Mouse (Mus musculus): ENCODE results near the gene Ush2a.

Ush2a gene

DNA sequence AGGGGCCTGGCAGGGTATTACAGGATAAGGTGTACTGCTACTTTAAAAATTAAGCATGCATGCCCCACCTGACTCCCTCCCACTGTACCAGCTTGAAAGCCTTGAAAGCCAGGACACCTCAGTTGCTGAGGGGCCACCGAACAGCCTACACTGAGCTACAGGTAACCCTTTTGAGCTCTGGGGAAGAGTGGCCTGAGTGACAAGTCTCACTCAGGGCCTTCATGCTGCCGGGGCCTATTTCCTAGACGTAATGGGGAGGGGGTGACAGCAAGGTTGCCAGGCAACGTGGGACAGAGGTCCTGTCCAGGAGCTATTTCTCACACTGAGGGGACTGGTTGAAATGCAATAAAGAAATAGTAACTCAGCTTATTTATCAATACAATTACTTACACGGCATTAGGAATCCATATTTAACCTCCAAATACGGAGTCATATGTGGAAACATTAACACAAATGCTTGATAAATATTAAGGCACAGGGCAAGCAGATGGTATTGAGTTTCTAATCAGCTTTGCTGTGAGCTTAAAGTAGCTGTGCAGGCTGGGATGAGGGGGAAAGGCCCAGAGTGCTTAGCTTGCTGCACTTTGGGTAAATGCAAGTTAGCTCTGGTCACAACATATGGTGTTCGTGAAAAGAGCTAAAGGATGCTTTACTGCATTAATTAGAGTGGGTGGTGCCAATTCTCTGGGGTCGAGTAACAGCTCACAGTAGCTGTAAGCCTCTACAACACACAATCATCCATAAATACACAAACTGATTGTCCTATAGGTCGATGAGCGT, at the start of gene Ush2a:
Gene Ush2a, plus strand, starts transcription at position 121 of the 780 bp plus-strand sequence.
- no peak for DNase-seq (ENCODE audit: low spot score in 2 of 2)

DNA sequence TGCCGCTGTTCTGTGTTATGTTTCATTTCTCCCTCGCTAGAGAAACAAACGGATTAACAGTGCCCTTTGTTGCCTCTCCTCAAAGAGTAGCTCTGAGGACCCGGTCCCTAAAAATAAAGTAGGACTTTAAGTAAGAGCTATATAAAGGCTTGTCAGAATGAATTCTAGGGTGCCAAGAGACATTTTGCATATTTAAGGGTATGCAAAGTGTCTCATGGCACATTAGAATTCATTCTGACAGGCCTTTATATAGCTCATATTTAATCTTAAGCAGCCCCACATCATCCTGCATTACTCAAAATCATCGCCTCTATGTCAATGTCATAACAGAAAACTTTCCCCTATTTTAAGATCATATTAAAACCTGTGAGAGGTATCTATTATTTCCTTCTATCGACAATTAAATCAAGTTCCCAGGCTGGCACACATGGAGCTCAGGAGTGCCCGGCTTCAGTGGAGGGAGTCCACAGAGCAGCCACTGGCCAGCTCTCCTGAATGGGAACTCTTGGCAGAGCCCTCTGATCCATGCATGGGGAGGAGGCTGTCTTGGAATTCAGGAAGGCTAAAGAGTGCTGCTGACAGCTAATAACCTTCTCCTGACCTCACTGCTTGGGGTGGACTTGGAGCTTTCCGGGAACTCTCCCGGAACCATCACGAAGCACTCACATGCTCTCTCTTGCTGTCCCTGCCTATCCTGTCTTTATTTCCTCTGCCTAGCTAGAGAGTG, 46.8 kb upstream of the Ush2a start:
- DNase-seq (ENCODE audit: low spot score in 2 of 2) = no peak

DNA sequence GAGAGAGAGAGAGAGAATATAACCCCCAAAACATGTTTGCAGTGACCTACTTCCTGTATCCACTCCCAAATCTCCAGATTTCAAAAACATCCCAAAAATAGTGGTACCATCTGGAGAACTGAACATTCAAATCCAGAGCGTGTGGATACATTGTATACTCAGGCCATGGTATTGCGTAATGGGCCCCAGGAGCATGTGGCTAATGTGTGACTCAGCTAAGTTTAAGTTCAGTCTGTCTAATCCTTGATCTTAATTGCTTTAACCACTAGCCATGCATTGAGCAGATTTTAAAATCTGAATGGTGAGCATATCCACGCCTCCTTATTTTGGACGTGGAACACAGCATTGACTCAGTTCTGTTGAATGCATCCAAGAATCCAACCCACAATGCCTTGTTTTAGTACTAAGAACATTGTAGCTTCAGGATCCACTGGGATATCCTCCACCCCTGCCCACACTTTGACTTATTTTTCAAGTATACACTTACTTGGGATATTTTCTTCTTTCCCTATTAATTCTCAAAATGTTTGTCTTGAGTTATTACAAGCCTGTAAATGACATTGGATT, 40.5 kb upstream of the Ush2a start:
- DNase-seq (ENCODE audit: low spot score in 2 of 2) = no peak

DNA sequence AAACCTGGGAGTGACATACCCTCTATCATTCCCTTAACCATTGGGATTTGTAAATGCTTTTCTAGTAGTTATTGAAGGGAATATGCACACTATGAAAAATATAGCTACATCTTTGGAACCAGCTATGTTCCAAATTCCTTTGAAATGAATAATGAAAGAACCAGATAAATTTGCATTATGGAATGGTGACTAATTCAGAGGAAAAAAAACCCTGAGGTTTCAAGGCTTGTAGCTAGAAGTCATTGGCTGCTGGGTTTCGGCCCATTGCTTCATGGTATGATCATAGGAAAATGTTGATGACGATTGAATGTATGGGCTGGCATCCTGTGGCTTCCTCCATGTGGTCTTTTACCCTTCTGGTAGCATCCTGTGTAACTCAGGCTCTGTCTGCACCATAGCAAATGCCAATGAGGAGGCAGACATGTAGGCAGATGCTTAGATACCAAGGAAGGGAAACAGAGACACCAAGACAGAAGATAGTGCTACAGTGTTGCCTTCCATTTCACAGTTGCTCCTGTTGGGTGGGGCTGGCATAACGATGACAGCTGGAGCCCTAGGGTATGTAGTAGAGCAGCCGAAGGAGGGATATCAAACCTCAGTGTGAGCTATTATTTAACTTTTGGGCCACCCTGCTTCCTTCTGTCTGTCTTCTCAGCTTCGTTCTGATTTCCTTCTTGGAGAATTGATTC, 28.6 kb upstream of the Ush2a start:
- no peak for DNase-seq (ENCODE audit: low spot score in 2 of 2)

DNA sequence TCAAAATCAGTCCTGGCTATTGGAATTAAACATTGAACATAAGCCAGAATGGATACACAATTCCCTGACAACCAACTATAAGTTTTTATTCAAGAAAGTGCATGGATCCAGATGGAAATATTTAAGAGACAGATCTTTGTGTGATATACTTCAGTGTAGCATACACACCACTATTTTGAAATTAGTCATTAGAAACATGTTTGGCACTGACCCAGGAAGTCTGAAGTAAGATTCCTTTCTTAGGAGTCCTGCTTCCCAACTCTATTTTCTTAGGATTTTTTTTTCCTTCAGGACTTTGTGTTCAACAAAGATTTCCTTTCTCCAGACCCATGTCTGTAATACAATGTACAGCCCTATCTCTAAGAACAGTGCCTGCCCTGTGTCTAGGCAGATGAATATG, 23.2 kb upstream of the Ush2a start:
- DNase-seq (ENCODE audit: low spot score in 2 of 2) = no peak

DNA sequence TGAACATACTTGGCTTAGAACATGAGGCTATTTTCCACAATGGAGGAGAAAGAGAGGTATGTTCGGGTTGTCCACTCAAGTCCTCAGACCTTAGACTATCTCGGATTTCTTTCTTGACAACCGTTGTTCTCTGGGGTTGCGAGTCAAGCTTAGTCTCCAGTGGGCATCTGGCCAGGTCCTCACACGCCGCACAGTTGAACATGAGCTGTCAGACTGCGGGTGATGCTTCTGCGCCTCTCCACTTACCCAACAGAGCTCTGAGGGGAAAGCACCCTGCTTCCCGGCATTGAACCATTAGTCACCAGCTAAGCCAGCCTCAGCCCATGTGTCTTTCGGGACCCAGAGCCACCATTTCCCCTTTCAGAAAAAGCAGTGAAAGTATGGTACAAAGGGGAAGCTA, 20.1 kb upstream of the Ush2a start:
- no peak for DNase-seq (ENCODE audit: low spot score in 2 of 2)

DNA sequence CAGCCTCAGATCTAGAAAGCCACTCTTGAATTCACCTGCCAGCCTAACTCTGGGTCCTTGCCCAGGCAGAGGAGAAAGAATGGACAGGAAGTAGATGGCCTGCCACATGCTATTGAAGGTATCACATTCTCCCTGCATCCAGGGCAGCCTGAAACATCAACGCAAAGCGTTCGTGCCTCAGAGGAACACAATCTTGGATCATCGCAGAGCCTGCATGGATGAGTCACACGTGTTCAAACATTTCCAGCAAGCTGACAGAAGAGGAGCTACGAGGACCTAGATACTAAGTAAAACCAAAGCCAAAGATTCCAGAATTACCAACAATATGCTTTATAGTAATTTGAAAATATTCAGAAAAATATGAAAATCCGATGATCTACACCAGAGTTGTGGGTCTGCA, 4.3 kb upstream of the Ush2a start:
- DNase-seq (ENCODE audit: low spot score in 2 of 2) = no peak

DNA sequence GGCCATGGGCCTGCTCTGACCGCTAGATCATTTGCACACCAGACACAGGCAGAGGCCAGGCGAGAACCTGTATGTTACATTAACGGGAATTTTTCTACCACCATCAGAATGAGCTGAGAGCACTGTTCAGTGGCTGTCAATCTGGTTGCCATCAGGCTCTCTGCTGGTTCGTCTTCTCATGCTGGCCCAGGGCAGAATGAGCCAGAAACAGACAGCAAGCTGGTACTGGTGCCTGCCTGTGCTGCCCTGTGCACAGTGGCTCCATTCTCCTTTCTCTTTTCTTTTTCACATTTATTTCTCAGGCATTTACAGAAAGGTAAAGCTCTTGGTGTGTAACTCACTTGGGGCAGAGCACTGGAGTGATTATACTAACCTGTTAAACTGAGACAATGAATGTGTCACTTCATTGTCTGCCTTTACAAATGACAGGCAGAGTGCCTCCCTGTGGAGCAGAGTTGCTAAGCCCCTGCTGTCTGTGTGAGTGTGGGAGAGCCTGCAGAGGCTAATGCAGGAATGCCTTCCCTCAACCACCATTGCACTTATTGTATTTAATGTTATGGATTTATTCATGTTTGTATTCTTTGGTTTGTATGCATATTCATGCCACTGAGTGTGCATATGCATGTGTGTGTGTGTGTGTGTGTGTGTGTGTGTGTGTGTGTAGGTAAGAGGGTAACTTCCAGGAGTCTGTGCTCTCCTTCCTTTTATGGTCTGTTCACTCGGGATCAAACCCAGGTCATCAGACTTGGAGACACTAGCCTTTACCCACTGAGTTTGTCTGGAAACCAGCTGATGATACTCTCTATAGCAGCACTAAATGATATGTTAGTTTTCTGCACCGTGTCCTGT, 1.3 kb upstream of the Ush2a start:
- no peak for DNase-seq (ENCODE audit: low spot score in 2 of 2)

DNA sequence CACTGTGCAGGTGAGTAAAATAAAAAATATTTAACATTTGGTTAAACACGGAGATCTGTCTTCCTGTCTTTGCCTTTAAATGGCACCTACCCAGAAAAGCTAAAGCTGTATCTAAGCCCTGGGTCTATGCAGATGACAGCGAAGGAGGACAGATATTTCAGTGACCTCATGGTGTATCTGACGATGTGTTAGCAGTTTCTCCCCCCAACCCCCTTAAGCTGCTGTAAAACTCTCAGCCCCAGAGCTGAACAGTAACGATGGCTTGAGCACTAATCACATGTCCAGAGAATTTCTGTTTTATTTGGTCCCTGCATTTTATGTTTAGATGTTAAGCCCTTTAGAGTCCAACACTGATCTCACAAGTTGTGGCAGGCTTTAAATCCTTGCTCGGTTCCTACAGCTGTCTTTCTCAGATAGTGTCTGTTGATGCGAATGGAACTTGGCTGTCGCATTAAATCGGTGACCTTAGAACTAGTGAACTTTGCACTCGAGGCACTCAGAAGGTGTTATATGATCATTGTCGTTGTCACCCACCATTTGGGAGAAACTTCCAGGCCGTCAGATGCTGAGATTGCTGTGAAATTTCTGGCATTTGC, 5.4 kb downstream of the Ush2a start:
- no peak for DNase-seq (ENCODE audit: low spot score in 2 of 2)

DNA sequence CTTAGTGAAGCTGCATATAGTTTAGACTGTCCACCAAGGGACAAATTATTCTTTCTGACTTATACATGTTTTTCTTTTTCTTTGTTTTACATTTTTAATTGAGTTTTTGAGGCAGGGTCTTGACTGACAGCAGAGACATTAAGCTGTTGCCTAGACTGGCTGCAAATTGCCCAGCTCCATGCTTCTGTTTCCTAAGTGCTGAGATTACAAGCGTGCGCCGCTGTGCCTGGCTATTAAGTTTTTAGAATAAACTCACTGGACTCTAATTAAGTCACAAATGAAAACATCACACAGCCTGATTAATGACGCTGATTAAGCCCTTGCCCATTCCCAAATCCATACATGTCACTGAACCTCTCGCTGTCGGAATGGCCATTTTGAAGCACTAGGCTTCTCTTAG, 7.2 kb downstream of the Ush2a start:
- DNase-seq (ENCODE audit: low spot score in 2 of 2) = no peak

DNA sequence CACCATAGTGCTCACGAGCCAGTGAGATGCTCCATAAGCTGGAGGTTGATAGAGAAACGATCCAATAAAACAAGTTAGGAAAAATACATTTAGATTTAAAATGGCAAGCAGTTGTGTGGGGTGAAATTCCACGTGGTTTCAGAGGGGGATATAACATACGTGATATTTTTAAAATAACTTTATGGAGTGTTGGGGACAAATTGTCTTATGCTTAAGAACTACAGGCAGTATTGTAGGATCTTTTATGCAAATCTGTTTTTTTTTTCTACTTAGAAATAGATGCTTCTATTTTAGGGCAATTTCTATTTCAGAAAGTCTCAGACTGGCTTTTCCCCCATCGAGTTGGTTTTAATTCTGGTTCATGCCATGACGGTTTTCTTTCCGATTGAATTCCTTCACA, 51.5 kb downstream of the Ush2a start:
- DNase-seq (ENCODE audit: low spot score in 2 of 2) = no peak

DNA sequence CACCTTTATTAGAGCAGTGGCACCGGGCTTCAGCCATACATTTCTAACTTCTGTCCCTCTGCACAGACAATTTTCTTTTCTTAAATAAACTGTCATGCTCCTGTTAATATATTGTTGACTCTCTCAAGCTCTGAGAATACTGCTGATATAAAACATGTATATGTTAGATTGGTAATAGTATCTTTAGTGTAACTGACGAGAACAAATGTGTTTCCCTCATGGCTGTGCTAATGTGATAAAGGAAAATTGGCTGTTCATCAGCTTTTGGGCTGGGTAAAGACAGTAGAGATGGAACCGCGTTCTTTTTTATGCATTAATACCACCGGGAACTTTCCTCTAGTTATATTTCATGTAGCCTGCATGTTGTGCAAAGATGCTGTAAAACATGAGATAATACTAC, 54.8 kb downstream of the Ush2a start:
- DNase-seq (ENCODE audit: low spot score in 2 of 2) = no peak

DNA sequence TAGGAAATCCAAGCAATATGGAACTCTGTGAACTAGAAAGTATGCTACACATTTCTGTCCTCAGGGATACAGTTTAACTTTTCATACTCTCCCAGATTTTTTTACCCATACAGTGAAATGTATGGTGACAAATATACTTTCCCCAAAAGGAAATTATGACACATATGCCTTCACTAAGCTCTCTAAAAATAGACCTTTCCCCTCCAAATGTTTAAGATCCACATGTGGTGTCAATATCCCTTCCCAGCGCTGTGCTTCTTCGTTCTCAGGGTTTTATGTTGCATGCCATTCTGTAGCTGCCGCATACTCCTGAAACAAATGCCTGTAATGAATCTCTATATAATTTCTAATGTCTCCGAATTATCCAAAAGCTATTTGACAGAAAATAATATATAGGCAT, 58.4 kb downstream of the Ush2a start:
- DNase-seq (ENCODE audit: low spot score in 2 of 2) = no peak

DNA sequence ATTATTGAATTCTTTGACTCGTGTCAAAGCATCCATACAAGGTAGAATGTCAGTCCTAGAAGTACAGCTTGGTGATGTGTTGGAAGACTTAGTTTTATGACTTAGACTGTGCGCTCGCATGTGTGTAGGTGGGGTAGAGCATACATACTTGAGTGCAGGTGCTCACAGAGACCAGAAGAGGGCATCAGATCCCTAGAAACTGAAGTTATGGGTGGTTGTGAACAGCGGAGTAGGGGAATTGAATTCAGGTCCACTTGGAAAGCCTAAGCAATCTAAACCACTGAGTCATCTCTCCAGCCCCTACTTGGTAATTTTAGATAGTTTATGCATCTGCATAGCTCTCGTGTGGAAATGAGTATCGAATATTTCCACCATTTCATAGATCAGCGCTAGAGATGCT, 59.7 kb downstream of the Ush2a start:
- no peak for DNase-seq (ENCODE audit: low spot score in 2 of 2)

DNA sequence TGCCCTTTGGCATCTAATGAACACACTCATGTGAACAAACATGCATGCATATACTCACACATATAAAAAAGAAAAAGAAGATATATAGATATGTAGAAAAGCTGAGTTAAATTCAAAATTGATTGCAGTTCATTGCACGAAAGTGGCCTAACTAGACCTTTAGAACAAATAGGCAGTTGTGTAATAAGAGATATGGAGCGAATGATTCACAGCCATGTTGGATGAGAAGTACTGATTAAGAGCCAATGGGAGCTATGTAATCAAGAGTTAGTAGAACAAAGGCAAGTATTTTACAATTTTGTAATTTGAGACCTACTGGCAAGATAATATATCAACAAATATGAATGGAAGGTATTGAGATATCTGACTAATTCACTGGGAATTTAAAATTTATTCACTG, 68.6 kb downstream of the Ush2a start:
- no peak for DNase-seq (ENCODE audit: low spot score in 2 of 2)

DNA sequence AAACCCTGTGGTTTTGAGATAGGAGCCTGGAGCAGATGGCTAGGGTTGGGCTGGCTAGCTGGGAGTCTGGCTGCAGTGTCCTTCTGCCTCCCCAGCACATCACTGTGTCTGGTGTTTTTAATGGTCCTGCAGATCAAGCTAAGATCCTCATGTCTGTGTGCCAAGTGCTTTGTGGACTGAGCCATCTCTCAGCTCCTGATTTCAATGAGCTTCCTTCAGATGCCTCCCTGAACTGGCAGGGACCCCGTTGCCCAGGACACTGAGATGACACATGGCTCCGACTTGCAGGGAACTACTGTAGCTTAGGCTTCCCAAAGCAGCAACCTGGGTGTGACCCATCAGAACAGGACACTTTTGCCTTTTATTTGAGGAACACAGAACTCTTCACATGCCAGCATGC, 72.1 kb downstream of the Ush2a start:
- no peak for DNase-seq (ENCODE audit: low spot score in 2 of 2)

DNA sequence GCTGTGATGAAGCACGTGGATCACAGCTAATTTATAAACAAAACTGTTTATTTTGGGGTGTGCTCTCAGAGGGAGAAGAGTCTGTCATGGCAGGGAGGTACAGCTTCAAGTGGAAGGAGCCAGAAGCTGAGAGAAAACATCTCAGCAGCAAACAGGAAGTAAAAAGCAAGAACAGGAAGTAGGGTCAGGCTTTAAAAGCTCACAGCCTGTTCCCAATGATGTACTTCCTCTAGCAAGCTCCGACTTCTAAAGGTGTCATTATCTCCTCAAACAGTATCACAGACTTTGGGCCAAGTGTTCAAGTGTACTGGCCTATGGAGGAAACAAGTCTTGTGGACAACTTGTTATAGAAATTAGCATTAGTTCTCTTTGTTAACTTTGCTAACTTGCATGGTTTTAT, 85.9 kb downstream of the Ush2a start:
- no peak for DNase-seq (ENCODE audit: low spot score in 2 of 2)

DNA sequence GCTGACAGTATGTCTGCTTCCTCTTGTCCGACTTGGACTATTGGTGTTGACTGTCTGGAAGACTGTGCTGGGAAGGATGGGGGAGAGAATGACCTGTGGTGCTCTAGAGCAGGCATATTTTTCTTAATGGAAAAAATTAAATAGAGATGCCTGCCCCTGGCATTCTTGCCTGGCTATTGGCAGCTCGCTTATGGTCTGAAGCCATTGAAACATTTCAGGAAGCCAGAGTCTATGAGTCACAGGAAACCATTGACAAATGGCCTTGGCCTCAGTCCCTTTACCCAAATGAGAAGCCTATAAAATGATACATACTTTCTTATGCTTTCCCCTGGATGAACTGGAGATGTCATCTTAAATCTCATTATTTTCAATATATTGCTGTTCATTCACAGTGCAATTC, 92.9 kb downstream of the Ush2a start:
- DNase-seq (ENCODE audit: low spot score in 2 of 2) = no peak

DNA sequence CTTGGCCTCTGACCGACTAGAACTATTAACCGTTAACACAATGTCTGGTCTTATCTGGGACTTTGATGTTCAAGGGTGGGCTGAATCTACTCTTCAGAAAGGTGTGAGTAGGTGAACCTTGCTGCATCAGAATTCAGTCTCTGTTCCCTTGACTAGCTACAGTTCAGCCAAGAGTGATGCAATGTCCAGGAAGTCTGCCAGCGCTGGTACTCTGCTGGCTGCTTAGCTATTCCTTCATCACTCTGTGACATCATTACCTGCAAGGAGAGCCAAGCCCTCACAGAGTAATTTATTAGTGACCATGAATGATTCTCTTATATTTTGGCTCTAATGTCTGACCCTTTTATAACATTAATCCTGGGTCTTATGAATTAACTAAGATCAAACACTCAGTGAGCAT, 101.7 kb downstream of the Ush2a start:
- peak in 1 of 2 experiments; percentile 7 for DNase-seq (ENCODE audit: low spot score in 2 of 2)

DNA sequence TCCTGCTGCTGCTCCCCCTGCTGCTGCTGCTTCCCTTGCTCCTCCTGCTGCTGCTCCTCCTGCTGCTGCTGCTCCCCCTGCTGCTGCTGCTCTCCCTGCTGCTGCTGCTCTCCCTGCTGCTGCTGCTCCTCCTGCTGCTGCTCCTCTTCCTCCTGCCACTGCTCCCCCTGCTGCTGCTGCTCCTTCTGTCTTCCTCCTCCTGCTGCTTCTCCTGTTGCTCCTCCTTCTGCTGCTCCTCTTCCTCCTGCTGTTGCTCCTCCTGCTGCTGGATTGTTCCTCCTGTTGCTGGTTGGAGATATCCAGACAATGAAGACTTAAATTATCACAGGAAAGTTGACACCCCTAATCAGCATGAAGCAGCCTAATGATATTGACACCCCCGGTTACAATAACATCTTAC, 123.4 kb downstream of the Ush2a start:
- no peak for DNase-seq (ENCODE audit: low spot score in 2 of 2)

DNA sequence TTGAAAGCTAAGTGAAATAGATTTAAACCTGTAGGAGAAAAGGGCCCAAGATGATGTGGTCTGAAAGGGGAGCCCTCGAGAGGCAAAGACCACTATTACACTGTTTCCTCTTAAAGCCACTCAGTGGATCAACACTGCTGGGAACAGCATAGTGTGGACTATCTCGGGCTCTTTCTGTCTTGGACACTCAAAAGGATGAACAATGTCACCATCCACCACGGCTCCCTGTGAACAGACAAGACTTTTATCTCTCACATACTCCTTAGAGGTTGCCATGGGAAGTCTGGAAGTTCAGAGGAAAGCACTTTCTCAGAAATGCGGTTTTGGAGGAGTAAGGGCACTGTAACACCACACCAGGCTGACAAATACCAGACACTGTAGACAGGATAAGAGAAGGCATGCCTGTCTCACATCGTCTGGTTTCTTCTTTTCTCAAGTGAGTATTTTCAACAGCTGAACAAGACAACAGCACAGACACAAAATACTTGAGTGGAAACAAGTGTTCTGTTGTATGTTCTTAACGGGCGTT, 124.0 kb downstream of the Ush2a start:
- no peak for DNase-seq (ENCODE audit: low spot score in 2 of 2)

All from frontal cortex, postnatal 10 days (tissue).